Mouse (Mus musculus) midbrain, embryonic 14.5 days (tissue): ENCODE results near the gene Atp6v1c2. TPM values are rescaled to one million over a fixed set of nuclear protein-coding genes. Genes with fewer than 3 reads are reported as not detected.
A peak's percentile ranks its signal among the peaks of the same experiment; 100 is the strongest.

Experiments
- ATAC-seq: fragments of 200-750 bp; cut with Nextera tagmentation; 2 replicates; pipeline ENCODE4 v1.8.0; 2017; ENCODE audit warnings: moderate number of reproducible peaks, moderate library complexity; ENCODE audit not compliant: low FRiP score, low TSS enrichment
- DNase-seq: peaks from one replicate; pipeline ENCODE4 v3.0.0-alpha.2; 2015
- H3K27ac ChIP-seq: fragments of 300-500 bp; sonication (generic); replicated peaks from 2 replicates; pipeline ENCODE4 v1.5.1; 2014; ENCODE audit warnings: mild to moderate bottlenecking, low read depth, low read length, moderate library complexity
- H3K27me3 ChIP-seq: fragments of 300-500 bp; sonication (generic); 2 replicates; pipeline ENCODE4 v1.6.1; 2014; ENCODE audit warnings: low read length, control low read depth, mixed read lengths; ENCODE audit not compliant: control insufficient read depth, insufficient read depth
- H3K36me3 ChIP-seq: fragments of 300-500 bp; sonication (generic); 2 replicates; pipeline ENCODE4 v1.6.1; 2014; ENCODE audit warnings: low read length, control low read depth; ENCODE audit not compliant: control insufficient read depth, insufficient read depth
- H3K4me1 ChIP-seq: fragments of 300-500 bp; sonication (generic); 2 replicates; pipeline ENCODE4 v1.6.1; 2014; ENCODE audit warnings: mild to moderate bottlenecking, antibody characterized with exemption, low read length, control low read depth; ENCODE audit not compliant: control insufficient read depth, insufficient read depth
- H3K4me2 ChIP-seq: fragments of 300-500 bp; sonication (generic); 2 replicates; pipeline ENCODE4 v1.6.1; 2014; ENCODE audit warnings: mild to moderate bottlenecking, low read length, moderate library complexity
- H3K4me3 ChIP-seq: fragments of 300-500 bp; sonication (generic); replicated peaks from 2 replicates; pipeline ENCODE4 v1.5.1; 2014; ENCODE audit warnings: low read depth, low read length
- H3K9ac ChIP-seq: fragments of 300-500 bp; sonication (generic); replicated peaks from 2 replicates; pipeline ENCODE4 v1.6.1; 2014; ENCODE audit warnings: mild to moderate bottlenecking, low read length, moderate library complexity
- H3K9me3 ChIP-seq: fragments of 300-500 bp; sonication (generic); 2 replicates; pipeline ENCODE4 v1.6.1; 2016; ENCODE audit warnings: low read length, control low read depth, mixed read lengths; ENCODE audit not compliant: control insufficient read depth
- WGBS: fragments of 180-500 bp; shearing (Covaris S2); extraction: QIAGEN DNeasy Blood & Tissue Kit; methylation state at CpG from one replicate; pipeline ENCODE4 v1.1.7; 2014; 5-methylcytosine and 5-hydroxymethylcytosine counted together
- microRNA-seq: library from miRNA; unstranded; fragments of <30 nt; microRNA quantifications from one replicate; pipeline ENCODE4, GENCODE M21; 2016
- polyA plus RNA-seq: library from polyadenylated mRNA; unstranded; fragments of >200 nt; fragmentation: Nextera tagmentation; extraction: Ambion mirVana; gene quantifications from 2 replicates; pipeline ENCODE4 v1.2.1, GENCODE M21; 2014

Atp6v1c2 gene
- polyA plus RNA-seq, 1 experiment from 2014 or later, result 0.33 TPM

DNA sequence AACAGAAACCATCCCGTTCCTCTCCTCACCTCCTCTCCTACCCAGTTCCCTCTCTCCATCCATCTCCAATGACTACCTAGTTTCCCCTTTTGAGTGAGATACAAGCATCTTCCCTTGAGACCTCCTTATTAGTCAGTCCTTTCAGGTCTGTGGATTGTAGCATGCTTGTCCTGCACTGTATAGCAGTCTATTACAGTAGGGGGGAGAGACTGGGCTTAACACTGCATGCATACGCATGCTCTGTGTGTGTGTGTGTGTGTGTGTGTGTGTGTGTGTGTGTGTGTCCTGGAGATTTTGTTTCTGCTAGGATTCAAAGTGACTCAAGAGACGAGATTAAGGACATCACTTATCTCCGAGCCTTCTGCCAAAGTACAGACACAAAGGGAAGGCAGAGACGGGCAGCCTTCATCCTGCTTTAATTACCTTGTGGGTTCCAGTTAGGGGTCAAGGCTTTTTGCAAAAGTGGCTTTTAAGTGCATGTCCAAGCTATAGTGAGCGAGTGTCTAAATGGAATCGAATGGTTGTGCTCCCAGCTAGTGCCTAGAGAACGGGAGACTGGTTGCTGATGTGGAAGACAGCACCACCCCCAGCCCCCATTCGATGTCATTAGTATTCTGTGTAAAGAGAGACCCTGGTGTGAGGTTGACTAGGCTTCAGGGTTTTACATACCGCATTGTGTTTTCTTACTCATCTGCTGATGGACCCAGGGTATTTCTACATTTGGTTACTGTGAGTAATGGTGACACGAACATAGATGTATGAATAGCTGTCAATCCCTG lies 93.4 kb downstream of the Atp6v1c2 start:
- ATAC-seq (0 out of 2 replicates have a peak, but pooled peaks have one; percentile 40), DNase-seq (peak; percentile 49)
- no peaks in the 10 kb centered on the region for H3K9me3 ChIP-seq
- H3K4me2 ChIP-seq, result 0 out of 2 replicates have a peak overlapping the region, but pooled peaks have one; percentile 10
- H3K4me3 ChIP-seq, result no peak overlapping the region
- 30% methylated on average over 11 of the region's 11 CpGs for WGBS
- H3K27me3 ChIP-seq, result no peaks in the 10 kb centered on the region
- H3K27ac ChIP-seq, result 0 out of 2 replicates have a peak overlapping the region, but pooled peaks have one; percentile 13
- no peaks in the 10 kb centered on the region for H3K36me3 ChIP-seq
- peaks cover 9% of the 10 kb centered on the region; the same call in 1 of the 2 replicates for H3K4me1 ChIP-seq
- H3K9ac ChIP-seq, result no peak overlapping the region

Small RNA genes within 50 kb of the gene (microRNA-seq; reads per million reads assigned to microRNA genes)
- gene Mir3066, result 21.5 reads per million, percentile 41 among the genes with 10 or more reads in this experiment

Other genes starting within 250 kb of the Atp6v1c2 start
- gene Kcnf1, start 152.5 kb downstream of the Atp6v1c2 start, polyA plus RNA-seq, result 2.1 and 2.3 TPM in 2 replicates
- gene Pdia6, start 62.8 kb downstream of the Atp6v1c2 start, polyA plus RNA-seq, result 223 and 282 TPM in 2 replicates
- 16.6 and 21.7 TPM in 2 replicates for gene Nol10, start 19.1 kb upstream of the Atp6v1c2 start, polyA plus RNA-seq
- 149 and 192 TPM in 2 replicates for gene Odc1, start 215.4 kb upstream of the Atp6v1c2 start, polyA plus RNA-seq